Mouse (Mus musculus): ENCODE results near the gene Cdhr1. TPM values are rescaled to one million over a fixed set of nuclear protein-coding genes. Genes with fewer than 3 reads are reported as not detected.
"Not testable (repeated sequence)": the region's sequence is repeated elsewhere in the genome, so short reads cannot be mapped to it uniquely, and the experiment has no call there.

Gene Cdhr1
- 1.6 and 1.8 TPM in 2 replicates for polyA plus RNA-seq (2012; rRNA removed)

DNA sequence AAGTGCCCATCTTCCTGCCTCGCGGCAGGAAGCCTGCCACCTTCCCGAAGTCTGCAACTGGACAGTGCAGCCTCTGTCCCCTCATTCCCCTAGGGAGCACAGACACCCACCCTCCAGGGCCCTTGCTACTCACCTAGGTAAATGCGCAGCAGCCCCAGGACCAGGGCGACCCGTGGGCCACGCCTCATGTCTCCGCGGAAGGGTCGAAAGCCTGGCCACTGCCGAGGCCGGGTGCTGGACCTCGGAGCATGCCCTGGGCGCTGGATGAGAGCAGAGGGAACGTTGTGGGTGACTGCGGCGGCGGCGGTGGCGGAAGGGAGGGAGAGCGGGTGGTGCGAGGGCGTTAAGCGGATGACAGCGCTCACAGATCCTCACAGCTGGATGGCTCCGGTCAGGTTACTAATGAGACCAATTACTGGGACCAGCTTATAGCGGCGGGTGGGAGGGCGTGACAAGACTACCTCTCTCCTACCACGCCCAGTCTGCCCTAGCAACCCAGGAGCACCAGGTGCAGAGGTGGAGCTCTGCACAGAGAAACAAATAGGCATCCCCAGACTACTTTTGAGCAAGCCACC lies at the start of gene Cdhr1:
Gene Cdhr1 (minus strand): TSS at position 392 of the 575 bp plus-strand sequence.
- no peaks in the 10 kb centered on the region; the same call in 1 of the 2 replicates for H3K4me1 ChIP-seq (ENCODE audit: control insufficient read depth, insufficient read depth, low read length)
- peak within 1 kb of the TSS; percentile 27 for H3K4me3 ChIP-seq (ENCODE audit: insufficient read depth, low read length)
- no peak for TF ChIP-seq POLR2A (IDR thresholded peaks at IDR 0.05; ENCODE audit: extremely low read depth, insufficient read depth, low read length)
- no peak for TF ChIP-seq CTCF (IDR thresholded peaks at IDR 0.05; ENCODE audit: extremely low read depth, insufficient read depth, low read length)
- no peak within 1 kb of the TSS for H3K27ac ChIP-seq (ENCODE audit: insufficient read depth, low read length)

DNA sequence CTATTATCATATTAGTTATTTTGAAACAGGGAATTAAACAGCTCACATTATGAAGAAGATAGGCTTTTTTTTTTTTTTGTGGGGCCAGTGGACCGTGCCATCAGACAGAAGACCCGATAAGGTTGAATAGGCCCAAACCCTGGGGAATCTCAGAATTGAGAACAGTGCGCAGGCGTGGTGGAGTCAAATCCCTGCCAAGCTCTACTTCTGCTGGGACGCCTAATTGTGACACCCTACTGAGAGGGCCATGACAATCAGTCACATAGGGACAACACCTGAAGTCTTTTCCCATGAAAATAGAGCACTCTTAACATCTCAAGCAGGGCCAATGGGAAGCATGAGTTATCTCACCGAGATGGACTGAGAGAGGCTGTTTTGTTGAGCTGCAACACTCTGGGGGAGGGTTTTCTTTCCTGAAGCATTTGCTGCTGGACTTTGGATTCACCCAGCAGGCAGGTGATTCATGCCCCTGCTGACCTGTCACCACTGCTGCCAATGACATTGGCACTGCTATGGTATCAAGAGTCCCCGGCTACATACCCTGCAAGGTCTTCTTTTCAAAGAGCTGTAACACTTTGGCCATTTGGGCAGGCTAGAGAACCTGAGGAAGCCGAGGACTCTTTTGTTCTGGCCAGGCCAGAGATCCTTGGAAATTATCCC lies 41.0 kb upstream of the Cdhr1 start:
- TF ChIP-seq CTCF (IDR thresholded peaks at IDR 0.05; ENCODE audit: extremely low read depth, insufficient read depth, low read length): no peak
- no peak for TF ChIP-seq POLR2A (IDR thresholded peaks at IDR 0.05; ENCODE audit: extremely low read depth, insufficient read depth, low read length)
- Histone ChIP-seq H3K4me3 (ENCODE audit: insufficient read depth, low read length) (no peak overlapping the region), H3K27ac (ENCODE audit: insufficient read depth, low read length) (no peak overlapping the region), H3K4me1 (ENCODE audit: control insufficient read depth, insufficient read depth, low read length) (no peaks in the 10 kb centered on the region)

DNA sequence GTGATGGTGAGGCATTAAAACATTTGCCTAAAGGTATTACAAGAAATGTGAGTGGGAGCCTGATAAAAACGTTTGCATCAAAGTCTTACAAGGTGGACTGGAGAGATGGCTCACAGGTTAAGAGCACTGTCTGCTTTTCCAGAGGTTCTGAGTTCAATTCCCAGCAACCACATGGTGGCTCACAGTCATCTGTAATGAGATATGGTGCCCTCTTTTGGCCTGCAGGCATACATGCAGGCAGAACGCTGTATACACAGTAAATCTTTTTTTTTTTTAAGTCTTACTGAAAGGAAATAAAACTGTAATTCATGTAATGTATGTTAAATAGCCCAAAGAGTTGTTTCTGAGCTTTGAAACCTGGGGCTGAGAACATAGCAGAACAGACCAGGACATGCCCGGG lies 39.4 kb upstream of the Cdhr1 start:
- not testable (repeated sequence) for H3K4me3 ChIP-seq (ENCODE audit: insufficient read depth, low read length); H3K27ac ChIP-seq (ENCODE audit: insufficient read depth, low read length); H3K4me1 ChIP-seq (ENCODE audit: control insufficient read depth, insufficient read depth, low read length)

DNA sequence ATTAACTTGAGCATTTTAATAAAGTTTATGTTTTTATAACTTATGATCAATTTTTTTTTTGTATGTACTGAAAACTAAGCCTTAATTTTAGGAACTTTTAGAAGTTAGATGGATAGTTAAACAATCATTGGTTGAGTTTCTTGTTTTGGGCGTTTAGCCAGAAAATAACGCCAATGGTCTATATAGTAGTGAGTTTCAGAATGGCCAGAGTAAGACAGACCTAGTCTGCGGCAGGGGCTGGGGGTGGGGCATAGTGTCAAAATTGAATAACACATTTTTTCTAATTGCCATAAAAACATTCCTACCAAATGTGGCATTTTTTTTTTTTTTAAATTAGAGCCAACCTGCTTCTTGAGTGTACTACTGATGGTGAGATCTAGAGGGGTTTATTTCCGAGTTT lies 38.0 kb upstream of the Cdhr1 start:
- H3K4me3 ChIP-seq (ENCODE audit: insufficient read depth, low read length): peak overlapping the region; percentile 47; the same call in 1 of the 2 replicates
- no peaks in the 10 kb centered on the region for H3K4me1 ChIP-seq (ENCODE audit: control insufficient read depth, insufficient read depth, low read length)
- H3K27ac ChIP-seq (ENCODE audit: insufficient read depth, low read length): no peak overlapping the region
- TF ChIP-seq POLR2A (IDR thresholded peaks at IDR 0.05; ENCODE audit: extremely low read depth, insufficient read depth, low read length) (no peak), CTCF (IDR thresholded peaks at IDR 0.05; ENCODE audit: extremely low read depth, insufficient read depth, low read length) (no peak)

DNA sequence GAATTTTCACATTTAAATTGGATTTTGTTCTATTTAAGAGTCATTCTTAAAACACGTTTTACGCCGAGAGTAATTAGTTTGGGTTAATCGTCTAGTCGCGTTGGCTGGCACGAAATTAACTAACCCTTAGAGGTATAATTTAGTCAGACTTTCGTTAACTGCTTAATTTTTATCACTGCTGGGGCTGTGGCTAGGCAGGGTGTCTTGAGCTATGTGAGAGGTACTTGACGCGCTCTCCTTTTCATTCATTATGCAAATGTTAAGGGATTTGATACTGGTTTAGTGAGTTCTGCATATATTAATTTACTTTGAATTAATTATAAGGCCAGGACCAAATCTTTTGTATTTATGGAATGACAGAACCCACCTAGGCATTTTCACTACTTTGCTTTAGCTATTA lies 37.5 kb upstream of the Cdhr1 start:
- no peak for TF ChIP-seq CTCF (IDR thresholded peaks at IDR 0.05; ENCODE audit: extremely low read depth, insufficient read depth, low read length)
- no peak for TF ChIP-seq POLR2A (IDR thresholded peaks at IDR 0.05; ENCODE audit: extremely low read depth, insufficient read depth, low read length)
- Histone ChIP-seq H3K4me3 (ENCODE audit: insufficient read depth, low read length) (peak overlapping the region; percentile 47), H3K4me1 (ENCODE audit: control insufficient read depth, insufficient read depth, low read length) (no peaks in the 10 kb centered on the region), H3K27ac (ENCODE audit: insufficient read depth, low read length) (no peak overlapping the region)

DNA sequence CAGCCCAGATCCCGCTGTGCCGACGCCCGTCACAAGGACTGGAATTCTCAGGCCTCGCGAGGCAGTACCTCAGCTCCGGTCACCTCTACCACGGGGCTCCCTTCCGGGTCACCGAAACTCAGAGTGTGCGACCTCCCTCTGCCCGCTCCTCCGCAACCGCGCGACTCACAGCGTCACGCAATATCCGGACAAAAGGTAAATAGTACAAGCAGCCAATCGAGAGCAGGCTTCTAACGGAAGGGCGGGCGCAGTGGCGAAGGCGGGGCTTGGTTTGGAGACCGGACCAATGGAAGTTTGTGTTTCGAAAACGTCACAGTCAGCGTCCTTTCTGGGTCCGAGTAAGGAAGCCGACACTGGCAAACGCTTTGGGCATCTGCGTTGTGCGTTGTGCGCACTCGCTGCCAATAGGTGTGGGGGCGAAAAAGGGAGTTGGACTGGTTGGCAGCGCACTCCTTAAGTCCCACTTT lies 37.0 kb upstream of the Cdhr1 start, which contains the start of gene Ghitm:
Gene Ghitm (minus strand): TSS at position 146 of the 467 bp plus-strand sequence.
- peak within 1 kb of the TSS; percentile 47 for H3K4me3 ChIP-seq (ENCODE audit: insufficient read depth, low read length)
- H3K27ac ChIP-seq (ENCODE audit: insufficient read depth, low read length): peak within 1 kb of the TSS; percentile 39
- H3K4me1 ChIP-seq (ENCODE audit: control insufficient read depth, insufficient read depth, low read length): no peaks in the 10 kb centered on the region
- TF ChIP-seq POLR2A (IDR thresholded peaks at IDR 0.05; ENCODE audit: extremely low read depth, insufficient read depth, low read length): peak; percentile 89
- TF ChIP-seq CTCF (IDR thresholded peaks at IDR 0.05; ENCODE audit: extremely low read depth, insufficient read depth, low read length): no peak

DNA sequence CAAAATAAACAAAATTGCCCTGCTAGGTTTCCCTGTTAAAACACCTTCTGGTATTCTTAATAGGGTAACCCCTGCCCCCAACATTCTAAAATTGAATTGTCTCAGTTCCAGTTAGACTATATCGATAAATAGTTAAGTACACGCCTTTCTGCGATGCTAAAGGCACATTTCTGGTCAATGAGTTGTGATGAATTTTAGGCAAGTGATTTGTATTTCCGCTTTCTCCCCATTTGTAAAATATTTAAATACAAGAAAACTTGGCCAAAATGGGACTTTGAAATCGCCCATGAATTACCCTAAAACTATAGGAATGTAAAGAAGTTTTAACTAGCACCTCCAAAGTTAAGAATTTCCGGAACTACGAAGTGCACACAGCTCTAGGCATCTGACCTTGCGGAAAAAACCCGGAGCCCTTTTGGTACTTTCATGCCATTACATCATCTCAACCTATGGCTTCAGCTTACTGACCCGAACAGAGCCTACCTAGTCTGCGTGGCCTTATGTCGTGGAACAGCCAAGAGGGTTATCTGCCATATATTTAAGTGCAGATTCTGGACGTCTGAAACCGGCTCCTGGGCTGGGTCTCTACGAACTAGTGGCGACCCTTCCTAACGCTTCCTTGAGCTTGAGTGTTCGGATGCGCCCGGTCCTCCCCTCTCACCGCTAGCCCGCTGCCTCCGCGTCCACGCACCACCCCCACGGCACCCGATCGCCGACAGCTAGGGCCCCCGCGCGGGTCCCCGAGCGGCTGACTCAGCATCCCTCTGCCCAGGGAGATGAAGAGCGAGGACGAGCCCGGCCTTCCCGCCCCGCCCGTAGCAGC lies 36.4 kb upstream of the Cdhr1 start:
- Histone ChIP-seq H3K4me1 (ENCODE audit: control insufficient read depth, insufficient read depth, low read length) (no peaks in the 10 kb centered on the region), H3K27ac (ENCODE audit: insufficient read depth, low read length) (peak overlapping the region; percentile 39), H3K4me3 (ENCODE audit: insufficient read depth, low read length) (peak overlapping the region; percentile 47)
- TF ChIP-seq CTCF (IDR thresholded peaks at IDR 0.05; ENCODE audit: extremely low read depth, insufficient read depth, low read length) (no peak), POLR2A (IDR thresholded peaks at IDR 0.05; ENCODE audit: extremely low read depth, insufficient read depth, low read length) (no peak)

DNA sequence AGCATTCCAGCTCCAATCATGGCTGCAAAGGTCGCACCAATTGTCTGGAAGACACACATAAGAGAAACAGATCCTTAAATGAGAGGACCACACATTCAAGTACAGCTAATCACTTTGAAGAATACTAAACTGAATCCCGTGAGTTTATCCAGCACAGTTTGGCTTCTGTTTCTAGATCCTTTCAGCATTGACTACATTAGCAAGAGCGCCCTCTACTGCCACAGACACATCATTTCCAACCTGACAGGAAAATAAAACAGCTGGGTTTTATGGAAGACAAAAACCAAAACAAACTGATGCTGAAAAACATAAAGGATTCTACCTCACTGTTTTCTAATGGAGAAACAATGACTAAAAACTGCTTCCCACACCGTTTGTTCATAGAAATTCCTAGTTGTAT lies 29.5 kb upstream of the Cdhr1 start:
- Histone ChIP-seq H3K27ac (ENCODE audit: insufficient read depth, low read length) (no peak overlapping the region), H3K4me3 (ENCODE audit: insufficient read depth, low read length) (no peak overlapping the region)
- peak; percentile 54; the same call in 1 of the 2 replicates for TF ChIP-seq CTCF (IDR thresholded peaks at IDR 0.05; ENCODE audit: extremely low read depth, insufficient read depth, low read length)
- TF ChIP-seq POLR2A (IDR thresholded peaks at IDR 0.05; ENCODE audit: extremely low read depth, insufficient read depth, low read length): no peak

DNA sequence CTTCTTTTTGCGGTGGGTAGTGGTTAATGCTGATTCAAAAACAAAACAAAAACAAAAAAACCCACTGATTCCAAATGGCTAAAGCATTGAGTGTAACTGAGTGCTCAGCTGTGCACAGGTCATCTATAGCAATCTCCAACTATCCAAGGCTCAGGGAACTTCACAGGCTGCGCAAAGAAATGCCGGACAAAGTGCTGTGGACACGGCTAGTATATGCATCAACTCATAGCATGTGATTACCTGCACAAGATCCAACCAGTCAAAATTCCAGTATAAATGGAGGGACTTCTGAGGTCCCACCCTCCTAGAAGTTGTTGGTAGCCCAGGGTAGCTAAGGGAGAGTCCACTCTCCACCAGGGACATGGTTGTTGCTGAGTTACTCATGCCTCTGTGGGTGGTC lies 21.1 kb upstream of the Cdhr1 start:
- H3K27ac ChIP-seq (ENCODE audit: insufficient read depth, low read length): no peak overlapping the region
- TF ChIP-seq CTCF (IDR thresholded peaks at IDR 0.05; ENCODE audit: extremely low read depth, insufficient read depth, low read length) (no peak), POLR2A (IDR thresholded peaks at IDR 0.05; ENCODE audit: extremely low read depth, insufficient read depth, low read length) (no peak)
- H3K4me1 ChIP-seq (ENCODE audit: control insufficient read depth, insufficient read depth, low read length): no peaks in the 10 kb centered on the region
- no peak overlapping the region for H3K4me3 ChIP-seq (ENCODE audit: insufficient read depth, low read length)

More for the DNA sequence above, 29.5 kb upstream of the Cdhr1 start:
- no peaks in the 10 kb centered on the region for H3K4me1 ChIP-seq (ENCODE audit: control insufficient read depth, insufficient read depth, low read length)
